Mouse (Mus musculus) stomach, postnatal 0 days (tissue): ENCODE measurements around the gene Ankrd12.

Experiments
- CTCF ChIP-seq: IDR thresholded peaks from 2 replicates; pipeline ENCODE4 v1.5.1; 2016; ENCODE audit warnings: antibody characterized with exemption, low read depth, mild to moderate bottlenecking, moderate library complexity
- EP300 ChIP-seq: optimal IDR thresholded peaks from 2 replicates; pipeline ENCODE3; 2016; ENCODE audit warnings: antibody characterized with exemption

- TF ChIP-seq EP300: no peak
- TF ChIP-seq CTCF: no peak
These were observed 136.7 kb downstream of the Ankrd12 start for GRCm38 (mm10) chr17:65940221-65940620.
